Mouse (Mus musculus): ENCODE results near the gene Atp6v1fnb.

Gene Atp6v1fnb

DNA sequence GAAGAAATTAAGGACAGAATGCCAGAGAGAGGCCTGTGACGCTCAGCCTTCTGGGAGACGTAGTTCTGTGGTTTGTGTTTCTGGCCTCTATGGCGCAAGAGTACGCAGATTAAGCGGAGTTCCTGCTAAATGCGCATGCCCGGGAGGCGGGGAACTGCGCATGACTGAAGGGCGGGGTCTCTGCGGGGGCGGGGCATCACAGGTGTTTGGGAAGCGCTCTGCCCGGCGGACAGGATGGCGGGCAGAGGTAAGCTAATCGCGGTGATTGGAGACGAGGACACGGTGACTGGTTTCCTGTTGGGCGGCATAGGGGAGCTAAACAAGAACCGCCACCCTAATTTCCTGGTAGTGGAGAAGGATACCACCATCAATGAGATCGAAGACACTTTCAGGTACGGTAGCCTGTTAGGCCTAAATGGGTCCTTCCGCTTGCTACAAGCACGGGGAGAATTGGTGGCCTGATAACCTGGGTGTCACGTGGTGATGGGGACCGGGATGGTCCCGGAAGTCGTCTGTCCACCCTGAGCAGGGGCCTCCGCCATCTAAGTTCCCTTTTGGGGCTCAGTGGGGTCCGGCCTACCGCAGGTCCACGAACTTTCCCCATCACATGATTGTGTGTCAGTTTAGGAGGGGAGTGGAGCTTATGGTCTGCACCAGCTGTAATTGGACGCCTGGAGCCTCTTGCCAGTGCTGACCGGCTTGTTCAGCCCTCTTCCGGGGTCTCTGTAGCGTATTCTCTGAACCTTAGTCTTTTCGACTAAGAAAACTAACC lies 3.5 kb upstream of the Atp6v1fnb start, which contains the start of gene Atp6v1f:
Gene Atp6v1f (plus strand): TSS at position 136 of the 772 bp plus-strand sequence.
- DNase-seq (ENCODE audit: low spot score), result peak; percentile 99

- DNase-seq (ENCODE audit: low spot score), result no peak
Observed at GRCm38 (mm10) chr6:29468851-29469250, 2.4 kb upstream of the Atp6v1fnb start.

GRCm38 (mm10) chr6:29473941-29474691 lies 2.9 kb downstream of the Atp6v1fnb start:
- DNase-seq (ENCODE audit: low spot score), result no peak

GRCm38 (mm10) chr6:29474736-29475135 lies 3.5 kb downstream of the Atp6v1fnb start:
- peak; percentile 38 for DNase-seq (ENCODE audit: low spot score)

DNA sequence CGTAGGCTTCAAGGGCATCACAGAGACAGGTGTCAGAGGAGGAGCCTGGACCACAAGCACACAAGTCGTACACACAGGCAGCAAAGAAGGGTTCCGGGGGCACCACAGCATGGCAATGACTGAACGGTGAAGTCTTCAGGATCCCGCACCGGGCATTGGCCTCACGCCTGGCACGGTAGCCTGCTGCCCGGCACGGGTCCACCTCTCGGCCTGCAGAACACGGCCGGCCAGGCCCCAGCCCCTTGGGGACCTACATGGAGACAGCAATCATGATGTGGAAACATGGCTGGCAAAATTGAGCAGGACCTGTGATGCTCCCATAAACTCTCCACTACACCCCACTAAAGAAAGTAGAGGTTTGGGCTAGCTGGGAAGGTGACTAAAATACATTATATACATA lies 11.5 kb downstream of the Atp6v1fnb start:
- no peak for DNase-seq (ENCODE audit: low spot score)

DNA sequence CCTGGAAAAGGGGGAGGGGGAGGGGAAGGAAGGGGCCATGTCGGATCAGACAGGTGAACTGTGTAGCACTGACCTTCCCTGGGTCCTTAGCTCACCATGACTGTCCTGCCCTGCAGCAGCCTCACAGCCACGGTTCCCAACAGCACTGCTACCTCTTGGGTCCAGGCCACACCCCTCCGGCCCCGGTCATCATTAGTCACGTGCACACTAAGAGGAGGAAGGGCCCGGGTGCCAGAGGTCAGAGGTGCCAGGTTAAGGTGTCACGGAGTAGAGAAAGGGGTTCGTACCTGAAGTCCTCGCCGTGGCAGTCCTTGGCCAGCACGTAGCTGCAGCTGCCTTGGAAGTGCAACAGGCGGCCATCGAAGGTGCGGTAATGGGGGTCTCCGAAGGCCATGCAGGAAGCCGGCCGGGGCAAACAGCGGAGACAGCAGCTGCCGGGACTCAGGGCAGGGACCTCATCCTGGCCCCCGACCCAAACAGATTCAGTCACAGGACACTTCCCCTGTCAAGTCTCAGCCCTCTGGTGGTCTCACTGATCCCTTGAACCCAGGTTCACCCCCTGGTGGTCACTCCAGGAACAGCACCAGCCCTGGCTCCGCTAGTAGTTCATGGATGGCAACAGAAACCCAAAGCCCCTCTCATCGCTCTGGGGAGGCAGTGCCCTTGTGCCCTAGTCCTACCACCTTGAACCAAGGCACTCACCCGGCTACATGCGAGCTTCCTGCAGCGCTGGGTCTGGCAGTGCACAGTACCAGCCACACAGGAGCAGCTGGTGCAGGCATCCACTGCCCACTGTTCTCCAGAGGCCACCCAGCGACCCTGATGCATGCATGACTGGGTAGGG lies 13.7 kb downstream of the Atp6v1fnb start:
- no peak for DNase-seq (ENCODE audit: low spot score)

DNA sequence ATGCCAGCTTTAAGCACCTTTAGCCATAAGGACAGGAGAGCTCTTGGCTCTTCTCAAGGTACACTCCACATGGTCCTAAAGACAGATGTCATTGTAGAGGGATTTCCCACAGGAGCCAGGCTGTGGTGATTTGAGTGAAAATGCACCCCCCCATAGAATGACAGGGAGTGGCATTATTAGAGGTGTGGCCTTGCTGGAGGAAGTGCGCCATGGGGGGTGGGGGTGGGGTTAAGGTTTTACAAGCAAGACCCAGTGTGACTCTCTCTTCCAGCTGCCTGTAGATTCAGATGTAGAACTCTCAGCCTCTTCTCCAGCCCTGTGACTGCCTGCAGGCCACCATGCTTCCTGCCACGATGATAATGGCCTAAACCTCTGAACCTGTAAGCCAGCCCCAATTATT lies 14.7 kb downstream of the Atp6v1fnb start:
- DNase-seq (ENCODE audit: low spot score), result no peak

- peak; percentile 84 for DNase-seq (ENCODE audit: low spot score)
Observed at GRCm38 (mm10) chr6:29494101-29494500, 22.9 kb downstream of the Atp6v1fnb start.

DNA sequence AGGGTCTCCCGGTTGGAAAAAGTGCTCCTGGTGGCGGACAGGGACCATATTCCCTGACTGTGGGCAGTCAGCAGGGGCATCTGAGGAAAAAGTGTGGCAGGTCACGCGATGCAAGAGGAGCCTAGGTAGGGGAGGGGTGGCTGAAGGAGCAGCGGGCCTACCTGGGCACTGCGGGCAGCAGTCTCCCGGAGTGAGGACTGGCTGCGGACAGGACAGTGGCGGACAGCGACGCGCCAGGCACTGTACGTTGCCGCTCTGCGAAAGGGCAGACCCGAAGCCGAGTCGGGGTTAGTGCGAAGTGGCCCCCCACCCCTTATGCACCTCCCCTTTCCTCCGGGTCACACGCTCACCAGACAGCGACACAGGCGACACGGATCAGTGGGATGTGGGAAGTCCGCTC lies 25.0 kb downstream of the Atp6v1fnb start:
- no peak for DNase-seq (ENCODE audit: low spot score)

- no peak for DNase-seq (ENCODE audit: low spot score)
Observed at GRCm38 (mm10) chr6:29497791-29498190, 26.6 kb downstream of the Atp6v1fnb start.

GRCm38 (mm10) chr6:29500177-29500576 lies 28.9 kb downstream of the Atp6v1fnb start:
- no peak for DNase-seq (ENCODE audit: low spot score)

DNA sequence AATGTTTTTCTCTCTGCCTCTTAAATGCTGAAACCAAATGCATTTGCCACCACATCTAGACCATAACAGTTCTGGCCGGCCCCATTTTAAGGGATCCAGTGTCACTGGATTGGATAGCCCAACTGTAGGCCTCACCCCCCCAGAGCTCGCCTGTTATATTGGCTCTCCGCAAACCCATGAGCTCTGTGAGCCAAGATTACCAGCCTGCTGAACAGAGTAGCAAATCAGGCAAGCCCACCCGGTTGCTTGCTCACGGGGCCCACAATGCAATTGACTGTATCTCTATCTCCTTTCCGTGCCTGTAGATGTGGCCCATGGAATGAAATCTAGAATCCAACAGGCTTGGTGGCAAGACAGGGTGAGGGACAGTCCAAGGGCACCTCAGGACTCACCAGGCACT lies 29.6 kb downstream of the Atp6v1fnb start:
- DNase-seq (ENCODE audit: low spot score), result no peak

- peak; percentile 61 for DNase-seq (ENCODE audit: low spot score)
Observed at GRCm38 (mm10) chr6:29501599-29501998, 30.4 kb downstream of the Atp6v1fnb start.

- no peak for DNase-seq (ENCODE audit: low spot score)
Observed at GRCm38 (mm10) chr6:29505493-29505892, 34.3 kb downstream of the Atp6v1fnb start.

DNA sequence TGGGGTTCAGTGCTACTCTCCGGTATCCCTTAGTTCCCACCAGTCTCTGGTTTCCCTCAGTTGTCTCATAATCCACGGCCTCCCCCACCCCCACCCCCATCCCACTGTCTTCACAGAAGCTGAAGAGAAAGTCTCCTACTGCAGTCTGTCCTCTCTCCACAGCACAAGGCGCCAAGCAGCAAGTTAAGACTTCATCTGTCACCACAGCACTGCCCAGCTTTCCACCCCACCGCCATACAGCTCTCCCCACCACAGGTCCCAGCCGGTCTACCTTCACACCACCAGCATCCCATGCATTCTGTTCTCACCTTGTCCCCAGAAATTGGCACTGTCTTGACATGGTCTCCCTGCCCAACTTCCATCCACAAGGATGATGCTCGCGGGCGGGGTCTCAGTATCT lies 35.6 kb downstream of the Atp6v1fnb start:
- DNase-seq (ENCODE audit: low spot score), result no peak

GRCm38 (mm10) chr6:29507447-29508309 lies 36.4 kb downstream of the Atp6v1fnb start, which contains the start of gene Kcp:
TSS of gene Kcp (minus strand) at chr6:29507952.
- no peak for DNase-seq (ENCODE audit: low spot score)

DNA sequence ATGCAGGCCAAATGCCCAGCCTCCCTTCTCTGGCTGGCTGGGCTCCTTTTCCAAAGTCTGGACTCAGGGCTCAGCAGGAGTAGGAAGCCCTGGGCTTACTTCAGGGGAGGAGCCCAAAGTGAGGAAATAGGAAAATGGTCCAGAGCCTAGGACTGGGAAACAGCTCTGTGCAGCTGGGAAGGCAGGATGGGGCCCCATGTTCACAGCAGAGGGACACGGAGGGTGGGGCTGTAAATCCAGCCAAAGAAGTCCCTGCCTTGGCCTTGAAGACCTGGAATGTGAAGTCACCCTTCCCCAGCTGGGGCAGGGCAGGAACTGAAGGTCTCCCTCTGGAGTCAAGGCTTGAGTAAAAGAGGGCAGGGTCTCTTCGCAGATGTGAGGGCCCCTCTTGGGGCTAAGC lies 37.8 kb downstream of the Atp6v1fnb start:
- DNase-seq (ENCODE audit: low spot score), result no peak

DNA sequence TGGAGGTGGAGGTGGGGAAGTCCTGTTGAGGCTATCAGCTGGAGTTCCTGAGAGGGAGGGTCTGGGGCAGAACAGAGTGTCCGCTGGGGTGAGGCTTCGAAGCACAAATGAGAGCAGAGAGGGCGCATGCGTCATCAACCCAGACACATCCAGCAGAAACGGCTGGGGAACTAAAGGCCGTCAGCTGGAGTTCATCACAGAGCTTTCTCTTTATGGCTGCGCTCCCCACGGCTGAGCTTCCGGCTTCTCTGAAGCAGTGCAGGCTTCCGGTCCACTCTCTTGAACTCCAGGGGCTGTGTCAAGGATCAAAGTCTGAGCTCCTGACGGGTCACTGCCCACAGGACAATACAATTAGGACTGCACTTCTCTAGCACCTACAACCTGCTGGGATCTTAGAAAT lies 42.0 kb downstream of the Atp6v1fnb start:
- DNase-seq (ENCODE audit: low spot score), result no peak

DNA sequence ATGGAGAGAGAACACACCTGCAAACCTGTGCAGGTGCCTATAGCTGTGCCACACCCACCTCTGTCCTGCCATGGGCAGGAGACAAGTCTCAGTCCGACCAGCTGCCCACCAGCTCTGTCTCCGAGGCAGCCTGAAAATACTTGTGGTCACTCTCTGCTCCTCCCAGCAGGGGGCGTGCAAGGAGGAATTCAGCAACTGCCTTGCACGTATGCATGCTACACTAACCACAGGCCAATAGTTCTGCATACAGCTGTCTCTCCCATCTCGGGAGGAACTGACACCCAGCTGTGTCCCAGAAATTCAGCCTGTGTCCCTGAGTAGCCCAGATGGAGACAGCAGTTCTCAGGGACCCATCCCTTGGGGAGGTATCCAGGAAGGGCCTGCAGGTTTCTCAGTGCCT lies 45.9 kb downstream of the Atp6v1fnb start:
- peak; percentile 69 for DNase-seq (ENCODE audit: low spot score)

GRCm38 (mm10) chr6:29522626-29523300 lies 51.5 kb downstream of the Atp6v1fnb start:
- DNase-seq (ENCODE audit: low spot score), result peak; percentile 18
